Mouse (Mus musculus): ENCODE results near the gene Hs2st1.

DNA sequence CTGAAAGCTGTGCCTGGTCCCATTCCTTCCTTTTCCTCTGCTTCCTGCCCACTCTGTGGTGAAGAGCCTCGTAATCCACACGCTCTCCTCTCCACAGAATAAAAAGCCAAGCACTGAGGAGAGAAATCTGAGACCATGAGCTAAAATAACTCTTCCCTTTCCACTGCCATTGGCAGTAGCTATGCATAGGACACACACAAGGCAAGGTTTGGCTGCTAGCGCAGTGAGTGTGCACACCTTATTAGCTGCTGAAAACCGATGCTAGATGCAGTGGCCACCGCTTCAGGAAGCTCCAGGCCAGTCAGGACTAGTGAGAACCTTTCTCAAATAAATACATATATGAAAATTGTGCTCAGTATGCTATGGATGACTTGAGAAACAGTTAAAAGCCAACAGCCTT lies 19.9 kb downstream of the Hs2st1 start:
- no peak for TF ChIP-seq HCFC1 (IDR thresholded peaks at IDR 0.05; ENCODE audit: low read depth, low read length)
- TF ChIP-seq CHD2 (IDR thresholded peaks at IDR 0.05; ENCODE audit: low read length) = no peak
- TF ChIP-seq EP300 (IDR thresholded peaks at IDR 0.05; ENCODE audit: low read depth in 1 of 2, low read length in 2 of 2) = no peak
- no peak for TF ChIP-seq CTCF (IDR thresholded peaks at IDR 0.05 in 2 of 3, conservative IDR thresholded peaks at IDR 0.05 in 1 of 3; ENCODE audit: control insufficient read depth in 1 of 3, insufficient read depth in 1 of 3, low read depth in 2 of 3, low read length in 3 of 3, poor library complexity in 1 of 3, severe bottlenecking in 1 of 3)
- TF ChIP-seq MAX (IDR thresholded peaks at IDR 0.05; ENCODE audit: low read length) = no peak

Data from MEL (cell line).